ENCODE assay signal across 10 mouse cellular contexts in genomic region chr19:44511451-44512231, GRCm38 (mm10). TPM values are rescaled to one million over a fixed set of nuclear protein-coding genes. Genes with fewer than 3 reads are reported as not detected.
DNase-seq lines count a peak whose midpoint lies in the region; ATAC-seq and TF ChIP-seq lines count a peak whose summit lies in the region.
"Had no signal": no experiment of that assay in that cellular context is flagged by ENCODE, and none has a peak within 500 bp of the region (broad histone marks: within the 10 kb centered on the region; RNA-seq: fewer than 3 reads in every experiment).

No protein-coding gene starts in this region.

- ATAC-seq in heart, embryonic 13.5 days (ENCODE audit: extremely low read depth, insufficient number of reproducible peaks, low FRiP score, low TSS enrichment): no peak
- peak; percentile 60; the same call in 1 of the 2 replicates for ATAC-seq in kidney, postnatal 0 days (replicated peaks; ENCODE audit: low FRiP score, low read depth)
- ATAC-seq in midbrain, embryonic 14.5 days (ENCODE audit: low FRiP score, low TSS enrichment): no peak

- H3K9me3 ChIP-seq in heart, embryonic 13.5 days: no peaks in the 10 kb centered on the region
- no peaks in the 10 kb centered on the region for H3K9me3 ChIP-seq in kidney, postnatal 0 days (replicated peaks; ENCODE audit: low read length)
- no peaks in the 10 kb centered on the region for H3K9me3 ChIP-seq in midbrain, embryonic 14.5 days (ENCODE audit: control insufficient read depth, low read length)

- no peak for TF ChIP-seq POLR2A in brain, embryonic 14.5 days (IDR thresholded peaks at IDR 0.05; ENCODE audit: borderline replicate concordance, extremely low read depth, insufficient read depth, insufficient read length, poor library complexity, severe bottlenecking)

- no peak overlapping the region for H3K27ac ChIP-seq in heart, embryonic 13.5 days (replicated peaks)
- H3K27ac ChIP-seq in kidney, postnatal 0 days: no peak overlapping the region
- no peak overlapping the region for H3K27ac ChIP-seq in midbrain, embryonic 14.5 days (replicated peaks; ENCODE audit: low read depth, low read length)

- no peak for TF ChIP-seq CTCF in brain, embryonic 14.5 days (IDR thresholded peaks at IDR 0.05; ENCODE audit: borderline replicate concordance, extremely low read depth, insufficient read depth, insufficient read length)
- peak; percentile 43 for TF ChIP-seq CTCF in kidney, postnatal 0 days (IDR thresholded peaks at IDR 0.05; ENCODE audit: low read depth)

- no peaks in the 10 kb centered on the region for H3K36me3 ChIP-seq in heart, embryonic 13.5 days
- H3K36me3 ChIP-seq in kidney, postnatal 0 days (ENCODE audit: insufficient read depth, low read length): no peaks in the 10 kb centered on the region
- no peaks in the 10 kb centered on the region for H3K36me3 ChIP-seq in midbrain, embryonic 14.5 days (ENCODE audit: control insufficient read depth, insufficient read depth, low read length)

- H3K4me2 ChIP-seq in heart, embryonic 13.5 days: peak overlapping the region; percentile 98
- H3K4me2 ChIP-seq in kidney, postnatal 0 days (ENCODE audit: low read length): peak overlapping the region; percentile 84
- H3K4me2 ChIP-seq in midbrain, embryonic 14.5 days (ENCODE audit: low read length): peak overlapping the region; percentile 81

- intact Hi-C loops in left cerebral cortex, postnatal 25 days (cut with DNase I): loop anchor here (5.0 to 10.0 kb wide), 2 partner anchors 721 to 897 kb away; partner anchors contain the start of gene Nkx2-3
- intact Hi-C loops in left cerebral cortex, postnatal 10 days (cut with DNase I): no loop called here

- peaks cover 31% of the 10 kb centered on the region for H3K4me1 ChIP-seq in heart, embryonic 13.5 days
- peaks cover 42% of the 10 kb centered on the region for H3K4me1 ChIP-seq in kidney, postnatal 0 days (replicated peaks; ENCODE audit: insufficient read depth, low read length)
- H3K4me1 ChIP-seq in midbrain, embryonic 14.5 days (ENCODE audit: control insufficient read depth, insufficient read depth, low read length): peaks cover 27% of the 10 kb centered on the region

- H3K4me3 ChIP-seq in heart, embryonic 13.5 days: peak overlapping the region; percentile 58
- H3K4me3 ChIP-seq in kidney, postnatal 0 days (replicated peaks; ENCODE audit: low read depth, low read length): peak overlapping the region; percentile 37
- H3K4me3 ChIP-seq in midbrain, embryonic 14.5 days (replicated peaks; ENCODE audit: low read depth, low read length): peak overlapping the region; percentile 44
- H3K4me3 ChIP-seq: myocyte had no signal

- under 1% methylated on average over 66 of the region's 66 CpGs for WGBS in heart, embryonic 13.5 days
- 2% methylated on average over 66 of the region's 66 CpGs for WGBS in kidney, postnatal 0 days
- WGBS in midbrain, embryonic 14.5 days: under 1% methylated on average over 66 of the region's 66 CpGs

- peak overlapping the region; percentile 69 for H3K9ac ChIP-seq in heart, embryonic 13.5 days
- H3K9ac ChIP-seq in kidney, postnatal 0 days (ENCODE audit: low read depth, low read length): peak overlapping the region; percentile 49; the same call in 1 of the 2 replicates
- H3K9ac ChIP-seq in midbrain, embryonic 14.5 days (replicated peaks; ENCODE audit: low read length): peak overlapping the region; percentile 50; the same call in 1 of the 2 replicates

- peak; percentile 4 to 9 for DNase-seq in left cerebral cortex, postnatal 25 days (ENCODE audit: low spot score in 2 of 2)
- DNase-seq in left cerebral cortex, postnatal 10 days (ENCODE audit: extremely low spot score in 1 of 2, low spot score in 2 of 2): no peak
- DNase-seq in brain, embryonic 14.5 days (ENCODE audit: low read depth): peak; percentile 72
- peak; percentile 77 for DNase-seq in kidney, postnatal 0 days (ENCODE audit: low spot score)
- DNase-seq in midbrain, embryonic 14.5 days: peak; percentile 73
- DNase-seq in thymus, postnatal 4 days: peak; percentile 70
- DNase-seq in frontal cortex, adult 2 months (ENCODE audit: extremely low spot score in 1 of 2, low spot score in 1 of 2): no peak

- peaks cover 88% of the 10 kb centered on the region for H3K27me3 ChIP-seq in heart, embryonic 13.5 days (replicated peaks)
- H3K27me3 ChIP-seq in kidney, postnatal 0 days (ENCODE audit: insufficient read depth, low read length): peaks cover 8% of the 10 kb centered on the region; the same call in 1 of the 2 replicates
- H3K27me3 ChIP-seq in midbrain, embryonic 14.5 days (ENCODE audit: control insufficient read depth, insufficient read depth, low read length): peaks cover 94% of the 10 kb centered on the region

RNA-seq across cellular contexts. Expression of gene Wnt8b, which starts 18.4 kb away (rescaled TPM):
- not detected for total RNA-seq in left cerebral cortex, postnatal 25 days (2021)
- not detected for total RNA-seq in left cerebral cortex, postnatal 10 days (2021)
- 3.6 and 3.7 TPM in 2 replicates for polyA plus RNA-seq in brain, embryonic 14.5 days (2012; rRNA removed)
- not detected in 2 replicates for polyA plus RNA-seq in heart, embryonic 13.5 days (2015; fragmentation: Nextera tagmentation; extraction: Ambion mirVana)
- 0.88 and 1.8 TPM in 2 replicates for polyA plus RNA-seq in kidney, postnatal 0 days (2015; fragmentation: Nextera tagmentation; extraction: Ambion mirVana)
- 0.54 and 1.2 TPM in 2 replicates for polyA plus RNA-seq in midbrain, embryonic 14.5 days (2014; fragmentation: Nextera tagmentation; extraction: Ambion mirVana)
- polyA plus RNA-seq in frontal cortex, adult 2 months (2012; rRNA removed): 0.04 TPM in 1 of 2 replicates, not detected in the other
- polyA plus RNA-seq: myocyte had no signal

RNA-seq across cellular contexts. Expression of gene Sec31b, which starts 34.0 kb away (rescaled TPM):
- total RNA-seq in left cerebral cortex, postnatal 25 days (2021): under 1 TPM; 0.09 to 0.16 TPM
- total RNA-seq in left cerebral cortex, postnatal 10 days (2021): under 1 TPM; 0.28 to 0.30 TPM
- polyA plus RNA-seq in brain, embryonic 14.5 days (2012; rRNA removed): 0.42 and 0.72 TPM in 2 replicates
- polyA plus RNA-seq in heart, embryonic 13.5 days (2015; fragmentation: Nextera tagmentation; extraction: Ambion mirVana): 0.96 and 0.98 TPM in 2 replicates
- polyA plus RNA-seq in kidney, postnatal 0 days (2015; fragmentation: Nextera tagmentation; extraction: Ambion mirVana): 1.0 and 1.2 TPM in 2 replicates
- polyA plus RNA-seq in midbrain, embryonic 14.5 days (2014; fragmentation: Nextera tagmentation; extraction: Ambion mirVana): 0.05 and 0.12 TPM in 2 replicates
- 0.40 and 0.56 TPM in 2 replicates for polyA plus RNA-seq in frontal cortex, adult 2 months (2012; rRNA removed)

RNA-seq across cellular contexts. Expression of gene Gm20538, which starts 41.0 kb away (rescaled TPM):
- total RNA-seq in left cerebral cortex, postnatal 25 days (2021): not detected
- total RNA-seq in left cerebral cortex, postnatal 10 days (2021): not detected
- not detected in 2 replicates for polyA plus RNA-seq in brain, embryonic 14.5 days (2012; rRNA removed)
- polyA plus RNA-seq in heart, embryonic 13.5 days (2015; fragmentation: Nextera tagmentation; extraction: Ambion mirVana): not detected in 2 replicates
- polyA plus RNA-seq in kidney, postnatal 0 days (2015; fragmentation: Nextera tagmentation; extraction: Ambion mirVana): 1.2 TPM in 1 of 2 replicates, not detected in the other
- not detected in 2 replicates for polyA plus RNA-seq in midbrain, embryonic 14.5 days (2014; fragmentation: Nextera tagmentation; extraction: Ambion mirVana)
- not detected in 2 replicates for polyA plus RNA-seq in frontal cortex, adult 2 months (2012; rRNA removed)
- total RNA-seq: adrenal gland, adult 18-20 months had no signal
- polyA plus RNA-seq: myocyte had no signal

RNA-seq across cellular contexts. Expression of gene Ndufb8, which starts 43.6 kb away (rescaled TPM):
- total RNA-seq in left cerebral cortex, postnatal 25 days (2021): 100 to 1,000 TPM; 360 to 373 TPM
- 100 to 1,000 TPM; 390 to 404 TPM for total RNA-seq in left cerebral cortex, postnatal 10 days (2021)
- 434 and 563 TPM in 2 replicates for polyA plus RNA-seq in brain, embryonic 14.5 days (2012; rRNA removed)
- polyA plus RNA-seq in heart, embryonic 13.5 days (2015; fragmentation: Nextera tagmentation; extraction: Ambion mirVana): 887 and 1,052 TPM in 2 replicates
- 963 and 1,015 TPM in 2 replicates for polyA plus RNA-seq in kidney, postnatal 0 days (2015; fragmentation: Nextera tagmentation; extraction: Ambion mirVana)
- polyA plus RNA-seq in midbrain, embryonic 14.5 days (2014; fragmentation: Nextera tagmentation; extraction: Ambion mirVana): 566 and 729 TPM in 2 replicates
- 501 and 602 TPM in 2 replicates for polyA plus RNA-seq in frontal cortex, adult 2 months (2012; rRNA removed)

RNA-seq across cellular contexts. Expression of gene Hif1an, which starts 51.0 kb away (rescaled TPM):
- 10 to 100 TPM; 34.1 to 34.7 TPM for total RNA-seq in left cerebral cortex, postnatal 25 days (2021)
- 10 to 100 TPM; 32.5 to 33.7 TPM for total RNA-seq in left cerebral cortex, postnatal 10 days (2021)
- 29.5 TPM in 2 replicates for polyA plus RNA-seq in brain, embryonic 14.5 days (2012; rRNA removed)
- 23.5 and 23.9 TPM in 2 replicates for polyA plus RNA-seq in heart, embryonic 13.5 days (2015; fragmentation: Nextera tagmentation; extraction: Ambion mirVana)
- polyA plus RNA-seq in kidney, postnatal 0 days (2015; fragmentation: Nextera tagmentation; extraction: Ambion mirVana): 16.4 and 18.0 TPM in 2 replicates
- 21.1 and 21.7 TPM in 2 replicates for polyA plus RNA-seq in midbrain, embryonic 14.5 days (2014; fragmentation: Nextera tagmentation; extraction: Ambion mirVana)
- 25.3 and 26.5 TPM in 2 replicates for polyA plus RNA-seq in frontal cortex, adult 2 months (2012; rRNA removed)

Comparison
In these comparisons a context has a peak if more than half of its experiments do, and no peak if none do; other contexts are left out.
1. DNase-seq: peak in left cerebral cortex, postnatal 25 days (2 of 2), brain, embryonic 14.5 days (single experiment), kidney, postnatal 0 days (single experiment), midbrain, embryonic 14.5 days (single experiment) and thymus, postnatal 4 days (single experiment); none in left cerebral cortex, postnatal 10 days (0 of 2) and frontal cortex, adult 2 months (0 of 2).
2. Peak in every context shown above with its lines, with median percentiles within 50 percentile points of each other: H3K4me2 ChIP-seq, H3K4me3 ChIP-seq and H3K9ac ChIP-seq.